Mouse (Mus musculus) liver, embryonic 16.5 days (tissue): ENCODE results near the gene Zbtb42. TPM values are rescaled to one million over a fixed set of nuclear protein-coding genes. Genes with fewer than 3 reads are reported as not detected.
A peak's percentile ranks its signal among the peaks of the same experiment; 100 is the strongest.

Source experiments
- ATAC-seq: fragments of 200-750 bp; cut with Nextera tagmentation; 2 replicates; pipeline ENCODE4 v1.8.0; 2017; ENCODE audit warnings: low read depth, mild to moderate bottlenecking, moderate number of reproducible peaks, moderate library complexity
- H3K27ac ChIP-seq: fragments of 300-500 bp; sonication (generic); 2 replicates; pipeline ENCODE4 v1.5.1; 2014; ENCODE audit warnings: mild to moderate bottlenecking, low read length
- H3K27me3 ChIP-seq: fragments of 300-500 bp; sonication (generic); 2 replicates; pipeline ENCODE4 v1.6.1; 2014; ENCODE audit warnings: low read depth, low read length, mixed read lengths; ENCODE audit not compliant: control insufficient read depth, insufficient read depth
- H3K36me3 ChIP-seq: fragments of 300-500 bp; sonication (generic); 2 replicates; pipeline ENCODE4 v1.6.1; 2014; ENCODE audit warnings: mild to moderate bottlenecking; ENCODE audit not compliant: control insufficient read depth, insufficient read depth
- H3K4me1 ChIP-seq: fragments of 300-500 bp; sonication (generic); 2 replicates; pipeline ENCODE4 v1.6.1; 2014; ENCODE audit warnings: low read depth, low read length, mixed read lengths; ENCODE audit not compliant: control insufficient read depth
- H3K4me2 ChIP-seq: fragments of 300-500 bp; sonication (generic); 2 replicates; pipeline ENCODE4 v1.6.1; 2014; ENCODE audit warnings: low read depth, low read length, mixed read lengths
- H3K4me3 ChIP-seq: fragments of 300-500 bp; sonication (generic); 2 replicates; pipeline ENCODE4 v1.5.1; 2014; ENCODE audit warnings: low read depth, mild to moderate bottlenecking, low read length
- H3K9ac ChIP-seq: fragments of 300-500 bp; sonication (generic); 2 replicates; pipeline ENCODE4 v1.6.1; 2014; ENCODE audit warnings: low read depth, low read length
- H3K9me3 ChIP-seq: fragments of 300-500 bp; sonication (generic); replicated peaks from 2 replicates; pipeline ENCODE4 v1.6.1; 2016; ENCODE audit warnings: low read length; ENCODE audit not compliant: control insufficient read depth
- WGBS: fragments of 180-500 bp; shearing (Covaris S2); extraction: QIAGEN DNeasy Blood & Tissue Kit; methylation state at CpG from one replicate; pipeline ENCODE4 v1.1.7; 2014; ENCODE audit not compliant: insufficient replicate concordance; 5-methylcytosine and 5-hydroxymethylcytosine counted together
- polyA plus RNA-seq: library from polyadenylated mRNA; unstranded; fragments of >200 nt; fragmentation: Nextera tagmentation; extraction: Ambion mirVana; gene quantifications from 2 replicates; pipeline ENCODE4 v1.2.1, GENCODE M21; 2015

The Zbtb42 gene
- polyA plus RNA-seq, 1 experiment from 2014 or later, result 1.5 TPM

GRCm38 (mm10) chr12:112639526-112639925 lies 39.1 kb upstream of the Zbtb42 start:
- 73% methylated on average over 10 of the region's 10 CpGs for WGBS
- no peak for ATAC-seq

DNA sequence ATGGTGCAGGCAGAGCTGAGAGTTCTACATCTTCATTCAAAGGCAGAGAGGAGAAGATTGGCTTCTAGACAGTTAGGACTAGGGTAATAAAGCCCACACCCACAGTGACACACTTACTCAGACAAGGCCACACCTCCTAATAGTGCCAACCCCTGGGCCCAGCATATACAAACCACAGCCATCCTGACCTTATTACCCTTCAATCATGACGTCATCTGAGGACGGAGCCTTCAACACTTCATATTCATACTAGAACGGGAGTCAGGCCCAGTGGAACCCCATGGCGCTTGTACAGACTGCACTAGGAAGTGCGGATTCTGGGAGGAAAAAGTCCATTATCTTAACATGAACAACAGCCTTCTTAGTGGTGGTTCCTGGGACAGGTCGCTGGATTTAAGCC lies 35.5 kb upstream of the Zbtb42 start:
- H3K9me3 ChIP-seq, result no peaks in the 10 kb centered on the region
- H3K27ac ChIP-seq, result no peak overlapping the region
- WGBS, result 84% methylated on average over 6 of the region's 6 CpGs
- H3K36me3 ChIP-seq, result peaks cover 2% of the 10 kb centered on the region
- H3K27me3 ChIP-seq, result no peaks in the 10 kb centered on the region
- no peak overlapping the region for H3K4me2 ChIP-seq
- H3K4me3 ChIP-seq, result no peak overlapping the region
- no peak overlapping the region for H3K9ac ChIP-seq
- no peak for ATAC-seq
- peaks cover 17% of the 10 kb centered on the region for H3K4me1 ChIP-seq

More at GRCm38 (mm10) chr12:112639526-112639925, 39.1 kb upstream of the Zbtb42 start:
- no peaks in the 10 kb centered on the region; the same call in 1 of the 2 replicates for H3K36me3 ChIP-seq
- no peak overlapping the region for H3K9ac ChIP-seq
- no peak overlapping the region for H3K4me2 ChIP-seq
- peaks cover 5% of the 10 kb centered on the region for H3K4me1 ChIP-seq
- H3K4me3 ChIP-seq, result no peak overlapping the region
- H3K9me3 ChIP-seq, result no peaks in the 10 kb centered on the region
- H3K27ac ChIP-seq, result no peak overlapping the region
- H3K27me3 ChIP-seq, result no peaks in the 10 kb centered on the region

DNA sequence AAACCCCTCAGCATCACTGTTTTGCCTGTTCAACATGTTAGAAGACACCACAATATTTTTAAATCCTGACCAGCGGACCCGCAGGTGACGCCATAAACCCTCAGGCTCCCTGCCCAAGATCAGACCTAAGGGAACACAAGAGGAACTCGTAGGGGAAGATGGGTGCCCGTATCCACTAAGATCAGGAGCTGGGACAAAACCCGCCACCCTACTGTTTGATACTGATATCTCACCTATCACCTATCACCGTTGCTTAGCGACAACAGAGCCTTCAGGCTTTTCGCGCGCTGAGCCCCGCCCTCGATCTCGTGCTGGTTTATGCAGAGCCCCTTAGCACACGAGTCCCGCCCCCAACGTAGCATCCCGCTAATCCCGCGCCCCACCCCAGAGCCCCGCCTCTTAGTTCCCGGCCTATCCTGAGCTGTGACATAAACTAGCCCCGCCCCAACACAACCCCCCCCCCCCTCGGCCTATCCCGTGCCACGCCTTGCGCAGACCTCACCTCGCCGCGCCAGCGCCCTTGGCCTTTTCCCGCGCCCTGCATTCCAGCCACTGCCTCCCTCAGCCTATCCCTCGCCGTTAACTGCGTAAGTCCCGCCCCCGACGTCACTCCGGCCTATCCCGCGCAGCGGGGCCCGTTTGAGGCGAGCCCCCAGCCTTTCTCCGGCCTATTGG lies 34.3 kb upstream of the Zbtb42 start, which contains the start of gene Siva1:
Gene Siva1 (plus strand): TSS at position 500 of the 675 bp plus-strand sequence.
- Histone ChIP-seq H3K4me1 (peaks cover 17% of the 10 kb centered on the region), H3K9ac (peak within 1 kb of the TSS; percentile 84), H3K36me3 (peaks cover 11% of the 10 kb centered on the region), H3K4me3 (peak within 1 kb of the TSS; percentile 83), H3K27me3 (no peaks in the 10 kb centered on the region), H3K4me2 (peak within 1 kb of the TSS; percentile 81), H3K27ac (peak within 1 kb of the TSS; percentile 79), H3K9me3 (no peaks in the 10 kb centered on the region)
- ATAC-seq, result peak; percentile 95
- WGBS, result 1% methylated on average over 37 of the region's 46 CpGs

- Histone ChIP-seq H3K4me1 (peaks cover 17% of the 10 kb centered on the region), H3K9me3 (no peaks in the 10 kb centered on the region), H3K27me3 (no peaks in the 10 kb centered on the region), H3K4me2 (peak overlapping the region; percentile 81), H3K36me3 (peaks cover 14% of the 10 kb centered on the region), H3K9ac (peak overlapping the region; percentile 84), H3K4me3 (peak overlapping the region; percentile 83), H3K27ac (peak overlapping the region; percentile 79)
- under 1% methylated on average over 75 of the region's 75 CpGs for WGBS
- ATAC-seq, result peak; percentile 4
These were observed 33.6 kb upstream of the Zbtb42 start for GRCm38 (mm10) chr12:112644855-112645506.

GRCm38 (mm10) chr12:112646139-112646538 lies 32.5 kb upstream of the Zbtb42 start:
- ATAC-seq, result no peak
- H3K9me3 ChIP-seq, result no peaks in the 10 kb centered on the region
- no peaks in the 10 kb centered on the region for H3K27me3 ChIP-seq
- peaks cover 14% of the 10 kb centered on the region for H3K36me3 ChIP-seq
- H3K9ac ChIP-seq, result peak overlapping the region; percentile 84
- H3K4me3 ChIP-seq, result peak overlapping the region; percentile 83
- WGBS, result 45% methylated on average over 6 of the region's 6 CpGs
- peak overlapping the region; percentile 81 for H3K4me2 ChIP-seq
- H3K4me1 ChIP-seq, result peaks cover 17% of the 10 kb centered on the region
- no peak overlapping the region for H3K27ac ChIP-seq

- Histone ChIP-seq H3K4me3 (no peak overlapping the region), H3K9ac (no peak overlapping the region), H3K36me3 (peaks cover 20% of the 10 kb centered on the region), H3K4me1 (peaks cover 17% of the 10 kb centered on the region), H3K4me2 (no peak overlapping the region), H3K9me3 (no peaks in the 10 kb centered on the region), H3K27ac (no peak overlapping the region), H3K27me3 (no peaks in the 10 kb centered on the region)
- ATAC-seq, result no peak
- 80% methylated on average over 5 of the region's 5 CpGs for WGBS
These were observed 30.5 kb upstream of the Zbtb42 start for GRCm38 (mm10) chr12:112648081-112648480.

DNA sequence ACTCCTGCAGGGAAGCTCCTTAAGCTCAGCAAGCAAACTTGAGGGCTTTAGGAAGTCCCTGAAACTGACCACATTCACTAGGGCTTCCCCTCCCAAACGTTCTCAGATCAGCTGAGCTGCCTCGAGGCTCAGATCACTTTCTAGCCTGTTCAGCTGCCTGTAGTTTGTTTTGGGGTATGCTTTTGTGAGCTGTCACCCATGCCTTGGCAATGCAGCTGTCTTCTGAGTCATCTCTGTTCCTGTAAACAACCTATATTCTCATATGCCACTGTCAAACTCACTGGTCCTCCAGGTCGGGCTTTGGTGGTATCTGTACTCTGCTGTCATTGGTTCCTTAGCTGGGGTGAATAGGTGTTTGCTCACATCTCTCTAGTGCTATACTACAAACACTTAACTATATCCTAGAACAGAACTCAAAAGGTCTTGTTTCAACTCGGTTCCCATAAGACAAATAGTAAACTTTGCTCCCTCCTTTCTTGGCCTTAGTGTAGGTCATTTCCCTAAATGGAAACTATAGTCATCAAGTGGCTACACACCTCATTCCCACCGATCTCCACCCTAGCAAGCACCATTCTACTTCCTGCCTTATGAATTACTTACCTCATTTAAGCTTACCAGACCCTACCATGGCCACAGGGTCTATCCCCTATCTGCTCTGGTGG lies 26.7 kb upstream of the Zbtb42 start:
- Histone ChIP-seq H3K27ac (no peak overlapping the region), H3K4me2 (no peak overlapping the region), H3K4me3 (no peak overlapping the region), H3K9me3 (no peaks in the 10 kb centered on the region), H3K27me3 (no peaks in the 10 kb centered on the region), H3K36me3 (peaks cover 37% of the 10 kb centered on the region), H3K4me1 (peaks cover 3% of the 10 kb centered on the region), H3K9ac (no peak overlapping the region)
- WGBS, result 52% methylated on average over 5 of the region's 5 CpGs
- no peak for ATAC-seq

- ATAC-seq, result peak; percentile 51
- H3K4me3 ChIP-seq, result no peak overlapping the region
- no peaks in the 10 kb centered on the region for H3K9me3 ChIP-seq
- H3K27ac ChIP-seq, result no peak overlapping the region
- H3K4me2 ChIP-seq, result no peak overlapping the region
- H3K27me3 ChIP-seq, result no peaks in the 10 kb centered on the region
- no peak overlapping the region for H3K9ac ChIP-seq
- peaks cover 3% of the 10 kb centered on the region for H3K4me1 ChIP-seq
- H3K36me3 ChIP-seq, result peaks cover 37% of the 10 kb centered on the region
- 51% methylated on average over 7 of the region's 7 CpGs for WGBS
These were observed 25.3 kb upstream of the Zbtb42 start for GRCm38 (mm10) chr12:112653157-112653824.
